Mouse (Mus musculus) stomach, embryonic 15.5 days (tissue): ENCODE data around the gene Fndc8. TPM values are rescaled to one million over a fixed set of nuclear protein-coding genes. Genes with fewer than 3 reads are reported as not detected.

Experiments used
- ATAC-seq: fragments of 200-750 bp; cut with Nextera tagmentation; 2 replicates; pipeline ENCODE4 v1.8.0; 2017; ENCODE audit warnings: low read depth, moderate number of reproducible peaks, moderate TSS enrichment; ENCODE audit not compliant: insufficient read depth, low FRiP score
- H3K27ac ChIP-seq: fragments of 300-500 bp; sonication (generic); 2 replicates; pipeline ENCODE4 v1.5.1; 2015; ENCODE audit warnings: mild to moderate bottlenecking, inconsistent platforms
- H3K27me3 ChIP-seq: fragments of 300-500 bp; sonication (generic); replicated peaks from 2 replicates; pipeline ENCODE4 v1.6.1; 2015; ENCODE audit warnings: inconsistent platforms
- H3K36me3 ChIP-seq: fragments of 300-500 bp; sonication (generic); 2 replicates; pipeline ENCODE4 v1.6.1; 2015; ENCODE audit warnings: inconsistent platforms
- H3K4me1 ChIP-seq: fragments of 300-500 bp; sonication (generic); 2 replicates; pipeline ENCODE4 v1.6.1; 2015; ENCODE audit warnings: inconsistent platforms
- H3K4me2 ChIP-seq: fragments of 300-500 bp; sonication (generic); 2 replicates; pipeline ENCODE4 v1.6.1; 2015; ENCODE audit warnings: mild to moderate bottlenecking, inconsistent platforms
- H3K4me3 ChIP-seq: fragments of 300-500 bp; sonication (generic); replicated peaks from 2 replicates; pipeline ENCODE4 v1.5.1; 2015; ENCODE audit warnings: inconsistent platforms
- H3K9ac ChIP-seq: fragments of 300-500 bp; sonication (generic); 2 replicates; pipeline ENCODE4 v1.6.1; 2015; ENCODE audit warnings: inconsistent platforms
- H3K9me3 ChIP-seq: fragments of 300-500 bp; sonication (generic); 2 replicates; pipeline ENCODE4 v1.6.1; 2016; ENCODE audit warnings: inconsistent platforms
- WGBS: fragments of 180-500 bp; shearing (Covaris S2); methylation state at CpG from one replicate; pipeline ENCODE4 v1.1.7; 2015; 5-methylcytosine and 5-hydroxymethylcytosine counted together
- polyA plus RNA-seq: library from polyadenylated mRNA; unstranded; fragments of >200 nt; fragmentation: Nextera tagmentation; extraction: Ambion mirVana; gene quantifications from 2 replicates; pipeline ENCODE4 v1.2.1, GENCODE M21; 2015

The Fndc8 gene
- polyA plus RNA-seq, 1 experiment from 2014 or later = 0.15 TPM

GRCm38 (mm10) chr11:82949036-82949435 is 57.1 kb downstream of the Fndc8 start:
- peaks cover 13% of the 10 kb centered on the region; the same call in 1 of the 2 replicates for H3K4me1 ChIP-seq
- H3K36me3 ChIP-seq = no peaks in the 10 kb centered on the region
- WGBS = 82% methylated on average over 9 of the region's 9 CpGs
- H3K9me3 ChIP-seq = no peaks in the 10 kb centered on the region
- no peak overlapping the region for H3K4me3 ChIP-seq
- peaks cover 34% of the 10 kb centered on the region for H3K27me3 ChIP-seq
- no peak overlapping the region for H3K27ac ChIP-seq
- no peak for ATAC-seq
- H3K9ac ChIP-seq = no peak overlapping the region
- H3K4me2 ChIP-seq = no peak overlapping the region

Other genes starting within 250 kb of the Fndc8 start
- gene Cct6b, start 127.8 kb upstream of the Fndc8 start, polyA plus RNA-seq = 0.37 and 0.40 TPM in 2 replicates
- gene Zfp830, start 127.8 kb upstream of the Fndc8 start, polyA plus RNA-seq = 31.7 and 35.0 TPM in 2 replicates
- gene Lig3, start 111.0 kb upstream of the Fndc8 start, polyA plus RNA-seq = 22.9 and 25.5 TPM in 2 replicates
- gene Rffl, start 20.9 kb upstream of the Fndc8 start, polyA plus RNA-seq = 17.5 and 20.2 TPM in 2 replicates
- 13.6 and 14.8 TPM in 2 replicates for gene Rad51d, start 1.5 kb upstream of the Fndc8 start, polyA plus RNA-seq
- 30.7 and 31.1 TPM in 2 replicates for gene Nle1, start 16.3 kb downstream of the Fndc8 start, polyA plus RNA-seq
- 2.5 and 2.6 TPM in 2 replicates for gene Unc45b, start 18.4 kb downstream of the Fndc8 start, polyA plus RNA-seq
- 2.4 and 2.5 TPM in 2 replicates for gene Slfn5, start 59.2 kb downstream of the Fndc8 start, polyA plus RNA-seq
- gene Slfn9, start 99.7 kb downstream of the Fndc8 start, polyA plus RNA-seq = 23.8 and 26.8 TPM in 2 replicates
- gene Slfn8, start 128.7 kb downstream of the Fndc8 start, polyA plus RNA-seq = 0.81 and 1.0 TPM in 2 replicates
- gene Slfn2, start 173.0 kb downstream of the Fndc8 start, polyA plus RNA-seq = 8.4 and 9.2 TPM in 2 replicates
- gene Slfn1, start 224.7 kb downstream of the Fndc8 start, polyA plus RNA-seq = 1.6 and 1.8 TPM in 2 replicates